Mouse (Mus musculus) spleen, postnatal 4 days (tissue): ENCODE results near the gene Olfr1205.

ENCODE experiments used
- DNase-seq, 2 experiments: peaks; one replicate each; pipeline ENCODE4 v3.0.0; 2022; ENCODE audit warnings: low spot score in 2 of 2

Olfr1205 gene

GRCm38 (mm10) chr2:88829437-88829836, at the start of gene Olfr1205:
TSS of gene Olfr1205 (plus strand) at chr2:88829737.
- DNase-seq = no peak

GRCm38 (mm10) chr2:88792736-88793135, 36.8 kb upstream of the Olfr1205 start, which contains the start of gene Olfr1201:
TSS of gene Olfr1201 (plus strand) at chr2:88793036.
- no peak for DNase-seq

- no peak for DNase-seq
Measured at GRCm38 (mm10) chr2:88814196-88814595, 15.3 kb upstream of the Olfr1205 start, which contains the start of gene Olfr1202. TSS of gene Olfr1202 (plus strand) at chr2:88814496.

DNA sequence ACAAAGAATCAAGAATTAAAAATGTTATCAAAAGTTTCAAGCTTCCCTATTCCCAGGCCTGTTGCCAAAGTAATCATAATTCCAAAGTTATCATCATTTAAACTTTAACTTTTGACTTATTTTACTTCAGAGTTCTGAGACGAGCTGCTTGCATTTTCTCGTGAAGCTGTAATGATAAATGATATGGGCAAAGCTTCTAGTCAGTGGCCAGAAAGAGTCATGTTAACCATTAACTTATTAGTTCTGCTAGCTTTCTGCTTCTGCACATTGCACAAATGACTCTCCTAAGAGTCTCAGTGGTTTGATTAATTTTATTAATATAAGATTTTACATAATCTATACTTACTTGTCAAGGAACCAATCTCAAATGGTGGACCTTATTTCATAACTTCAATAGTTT, 8.9 kb downstream of the Olfr1205 start:
- DNase-seq = no peak

DNA sequence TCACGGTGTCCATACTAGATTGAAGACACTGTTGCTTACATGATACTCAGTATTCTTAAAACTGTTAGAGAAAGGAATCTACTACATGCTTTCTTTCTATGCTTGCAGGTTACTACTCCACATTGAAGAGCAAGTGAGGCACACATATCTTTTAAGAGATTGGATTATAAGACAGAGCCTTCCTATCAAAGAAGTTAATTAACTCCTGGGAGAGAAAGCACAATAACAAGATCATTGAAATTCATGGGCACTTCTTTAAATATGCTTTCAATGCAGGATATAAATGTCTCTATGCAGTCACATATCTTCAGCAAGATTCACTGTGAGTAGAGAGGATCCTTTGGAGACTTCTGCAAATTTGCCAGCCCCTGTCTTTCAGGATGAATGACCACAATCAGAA, 19.5 kb downstream of the Olfr1205 start, which contains the start of gene Olfr1204:
Gene Olfr1204 (plus strand): TSS at position 301 of the 400 bp plus-strand sequence.
- no peak for DNase-seq

DNA sequence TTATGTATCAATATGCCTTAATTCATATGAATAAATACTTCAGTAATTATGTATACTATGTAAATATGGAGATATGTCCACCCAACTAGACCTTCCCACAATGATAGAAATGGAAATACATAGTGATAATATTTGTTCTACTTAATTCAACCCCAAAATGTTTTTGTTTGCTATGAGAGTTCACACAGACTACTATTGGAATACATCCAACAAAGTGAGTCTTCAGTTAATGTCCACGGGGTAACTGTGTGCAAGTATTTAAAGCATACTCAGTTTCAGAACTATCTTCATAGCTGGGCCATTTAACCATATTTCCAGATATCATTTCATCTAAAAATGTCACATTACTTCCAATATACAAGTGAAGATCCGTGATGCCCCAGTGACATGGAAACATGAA, 33.4 kb downstream of the Olfr1205 start, which contains the start of gene Olfr1206:
Gene Olfr1206 (plus strand): TSS at position 301 of the 400 bp plus-strand sequence.
- no peak for DNase-seq
